In genomic region chr5:33683897-33684652, GRCm38 (mm10) we compare ENCODE assay signal across 8 mouse cellular contexts. TPM values are rescaled to one million over a fixed set of nuclear protein-coding genes. Genes with fewer than 3 reads are reported as not detected.
DNase-seq lines count a peak whose midpoint lies in the region; ATAC-seq and TF ChIP-seq lines count a peak whose summit lies in the region.

No protein-coding gene starts in this region.

- H3K9ac ChIP-seq in kidney, embryonic 15.5 days = no peak overlapping the region
- H3K9ac ChIP-seq in forebrain, embryonic 15.5 days (replicated peaks) = no peak overlapping the region
- no peak overlapping the region for H3K9ac ChIP-seq in stomach, postnatal 0 days (ENCODE audit: low read length)

- H3K9me3 ChIP-seq in kidney, embryonic 15.5 days (replicated peaks) = no peaks in the 10 kb centered on the region
- H3K9me3 ChIP-seq in forebrain, embryonic 15.5 days = no peaks in the 10 kb centered on the region
- no peaks in the 10 kb centered on the region for H3K9me3 ChIP-seq in stomach, postnatal 0 days (ENCODE audit: control insufficient read depth, low read length)

- no peak overlapping the region for H3K4me2 ChIP-seq in kidney, embryonic 15.5 days
- no peak overlapping the region for H3K4me2 ChIP-seq in forebrain, embryonic 15.5 days (replicated peaks)
- no peak overlapping the region for H3K4me2 ChIP-seq in stomach, postnatal 0 days (replicated peaks; ENCODE audit: low read depth)

- no peak overlapping the region for H3K27ac ChIP-seq in kidney, embryonic 15.5 days
- H3K27ac ChIP-seq in forebrain, embryonic 15.5 days (replicated peaks) = no peak overlapping the region
- no peak overlapping the region for H3K27ac ChIP-seq in stomach, postnatal 0 days (replicated peaks)

- H3K4me1 ChIP-seq in kidney, embryonic 15.5 days = peaks cover 11% of the 10 kb centered on the region
- peaks cover 8% of the 10 kb centered on the region for H3K4me1 ChIP-seq in forebrain, embryonic 15.5 days
- peaks cover 2% of the 10 kb centered on the region; the same call in 1 of the 2 replicates for H3K4me1 ChIP-seq in stomach, postnatal 0 days (replicated peaks; ENCODE audit: control insufficient read depth, insufficient read depth)

- no peaks in the 10 kb centered on the region for H3K36me3 ChIP-seq in kidney, embryonic 15.5 days
- H3K36me3 ChIP-seq in forebrain, embryonic 15.5 days = no peaks in the 10 kb centered on the region
- no peaks in the 10 kb centered on the region for H3K36me3 ChIP-seq in stomach, postnatal 0 days (ENCODE audit: control insufficient read depth, insufficient read depth, low read length)

- 44% methylated on average over 7 of the region's 7 CpGs for whole genome bisulfite sequencing in kidney, embryonic 15.5 days
- WGBS in forebrain, embryonic 15.5 days = 45% methylated on average over 7 of the region's 7 CpGs
- WGBS in stomach, postnatal 0 days = 44% methylated on average over 7 of the region's 7 CpGs

- no peak for ATAC-seq in kidney, embryonic 15.5 days (replicated peaks; ENCODE audit: low FRiP score)
- ATAC-seq in forebrain, embryonic 15.5 days (replicated peaks) = peak; percentile 62
- ATAC-seq in stomach, postnatal 0 days (ENCODE audit: low FRiP score, low TSS enrichment) = no peak

- no peak for TF ChIP-seq EP300 in stomach, postnatal 0 days (optimal IDR thresholded peaks at IDR 0.05)

- 0 out of 2 replicates have a peak, but pooled peaks cover 2% of the 10 kb centered on the region for H3K27me3 ChIP-seq in kidney, embryonic 15.5 days
- H3K27me3 ChIP-seq in forebrain, embryonic 15.5 days = no peaks in the 10 kb centered on the region
- H3K27me3 ChIP-seq in stomach, postnatal 0 days (ENCODE audit: control insufficient read depth, insufficient read depth, low read length) = no peaks in the 10 kb centered on the region

- H3K4me3 ChIP-seq in kidney, embryonic 15.5 days (replicated peaks) = no peak overlapping the region
- no peak overlapping the region for H3K4me3 ChIP-seq in forebrain, embryonic 15.5 days
- H3K4me3 ChIP-seq in stomach, postnatal 0 days (ENCODE audit: low read depth, low read length) = no peak overlapping the region

- TF ChIP-seq CTCF in stomach, postnatal 0 days (IDR thresholded peaks at IDR 0.05; ENCODE audit: low read depth) = peak; percentile 84

- peak; percentile 60 for DNase-seq in kidney, adult 11 months
- DNase-seq in R1 (ENCODE audit: low read depth, low spot score) = peak; percentile 28
- peak; percentile 60 to 68 for DNase-seq in kidney, adult 8-10 months
- DNase-seq in lung, postnatal 14 days = peak; percentile 73
- no peak for DNase-seq in stomach, postnatal 0 days (ENCODE audit: low spot score)
- DNase-seq in gastrocnemius, postnatal 25 days = no peak

RNA-seq across cellular contexts. Expression of gene Tmem129, which starts 25.9 kb away (rescaled TPM):
- 37.4 and 37.5 TPM in 2 replicates for polyA plus RNA-seq in kidney, embryonic 15.5 days (2015; fragmentation: Nextera tagmentation; extraction: Ambion mirVana)
- 31.0 and 35.0 TPM in 2 replicates for polyA plus RNA-seq in forebrain, embryonic 15.5 days (2015; fragmentation: Nextera tagmentation; extraction: Ambion mirVana)
- 16.7 and 17.4 TPM in 2 replicates for polyA plus RNA-seq in stomach, postnatal 0 days (2015; fragmentation: Nextera tagmentation; extraction: Ambion mirVana)
- 1 to 10 TPM; 8.0 to 8.2 TPM for total RNA-seq in gastrocnemius, postnatal 25 days (2021)

RNA-seq across cellular contexts. Expression of gene Tacc3, which starts 26.1 kb away (rescaled TPM):
- polyA plus RNA-seq in kidney, embryonic 15.5 days (2015; fragmentation: Nextera tagmentation; extraction: Ambion mirVana) = 192 and 195 TPM in 2 replicates
- polyA plus RNA-seq in forebrain, embryonic 15.5 days (2015; fragmentation: Nextera tagmentation; extraction: Ambion mirVana) = 91.5 and 98.2 TPM in 2 replicates
- 33.8 and 44.0 TPM in 2 replicates for polyA plus RNA-seq in stomach, postnatal 0 days (2015; fragmentation: Nextera tagmentation; extraction: Ambion mirVana)
- total RNA-seq in gastrocnemius, postnatal 25 days (2021) = 1 to 10 TPM; 1.7 to 2.5 TPM

RNA-seq across cellular contexts. Expression of gene Slbp, which starts 31.7 kb away (rescaled TPM):
- 238 and 247 TPM in 2 replicates for polyA plus RNA-seq in kidney, embryonic 15.5 days (2015; fragmentation: Nextera tagmentation; extraction: Ambion mirVana)
- 129 and 141 TPM in 2 replicates for polyA plus RNA-seq in forebrain, embryonic 15.5 days (2015; fragmentation: Nextera tagmentation; extraction: Ambion mirVana)
- 84.0 and 87.3 TPM in 2 replicates for polyA plus RNA-seq in stomach, postnatal 0 days (2015; fragmentation: Nextera tagmentation; extraction: Ambion mirVana)
- total RNA-seq in gastrocnemius, postnatal 25 days (2021) = 1 to 10 TPM; 7.3 to 8.2 TPM

RNA-seq across cellular contexts. Expression of gene Fgfr3, which starts 37.4 kb away (rescaled TPM):
- 16.2 and 17.4 TPM in 2 replicates for polyA plus RNA-seq in kidney, embryonic 15.5 days (2015; fragmentation: Nextera tagmentation; extraction: Ambion mirVana)
- 32.9 and 44.3 TPM in 2 replicates for polyA plus RNA-seq in forebrain, embryonic 15.5 days (2015; fragmentation: Nextera tagmentation; extraction: Ambion mirVana)
- 17.4 and 19.3 TPM in 2 replicates for polyA plus RNA-seq in stomach, postnatal 0 days (2015; fragmentation: Nextera tagmentation; extraction: Ambion mirVana)
- 1 to 10 TPM; 2.1 to 3.8 TPM for total RNA-seq in gastrocnemius, postnatal 25 days (2021)

RNA-seq across cellular contexts. Expression of gene Gm9903, which starts 54.4 kb away (rescaled TPM):
- polyA plus RNA-seq in kidney, embryonic 15.5 days (2015; fragmentation: Nextera tagmentation; extraction: Ambion mirVana) = 0.36 and 0.79 TPM in 2 replicates
- 0.60 and 0.75 TPM in 2 replicates for polyA plus RNA-seq in forebrain, embryonic 15.5 days (2015; fragmentation: Nextera tagmentation; extraction: Ambion mirVana)
- polyA plus RNA-seq in stomach, postnatal 0 days (2015; fragmentation: Nextera tagmentation; extraction: Ambion mirVana) = 0.25 and 0.42 TPM in 2 replicates
- total RNA-seq in gastrocnemius, postnatal 25 days (2021) = under 1 TPM; 0.51 to 0.88 TPM

Comparison
In these comparisons a context has a peak if more than half of its experiments do, and no peak if none do; other contexts are left out.
1. DNase-seq: peak in kidney, adult 11 months (single experiment), R1 (single experiment), kidney, adult 8-10 months (2 of 2) and lung, postnatal 14 days (single experiment); none in stomach, postnatal 0 days (single experiment) and gastrocnemius, postnatal 25 days (single experiment).